Mouse (Mus musculus) R1 (cell line): ENCODE measurements around the gene Gm20390.
A peak's percentile ranks its signal among the peaks of the same experiment; 100 is the strongest.
"Not testable (repeated sequence)": the region's sequence is repeated elsewhere in the genome, so short reads cannot be mapped to it uniquely, and the experiment has no call there.

ENCODE experiments used
- DNase-seq: peaks from one replicate; pipeline ENCODE4 v3.0.0-alpha.2; 2018; ENCODE audit warnings: low read depth, low spot score

Gm20390 gene

DNA sequence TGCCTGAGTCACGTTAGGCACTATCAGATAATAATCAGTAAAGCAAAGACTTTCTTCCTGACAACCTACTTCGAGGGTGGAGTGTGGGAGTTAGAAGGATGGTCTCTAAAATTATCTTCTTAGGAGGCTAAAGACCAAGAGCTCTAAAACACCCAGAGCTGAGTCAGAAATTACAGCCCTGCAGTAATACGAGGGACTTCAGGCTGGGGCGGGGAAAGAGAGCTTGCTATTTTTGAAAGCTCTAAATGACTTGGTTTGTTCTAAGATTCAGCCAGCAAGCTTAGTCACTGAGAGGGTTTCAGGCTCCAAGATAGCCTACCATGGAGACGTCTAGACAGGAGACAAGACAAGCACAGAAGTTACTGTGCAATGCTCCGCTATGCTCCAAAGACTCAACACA, 2.7 kb downstream of the Gm20390 start:
- no peak for DNase-seq

DNA sequence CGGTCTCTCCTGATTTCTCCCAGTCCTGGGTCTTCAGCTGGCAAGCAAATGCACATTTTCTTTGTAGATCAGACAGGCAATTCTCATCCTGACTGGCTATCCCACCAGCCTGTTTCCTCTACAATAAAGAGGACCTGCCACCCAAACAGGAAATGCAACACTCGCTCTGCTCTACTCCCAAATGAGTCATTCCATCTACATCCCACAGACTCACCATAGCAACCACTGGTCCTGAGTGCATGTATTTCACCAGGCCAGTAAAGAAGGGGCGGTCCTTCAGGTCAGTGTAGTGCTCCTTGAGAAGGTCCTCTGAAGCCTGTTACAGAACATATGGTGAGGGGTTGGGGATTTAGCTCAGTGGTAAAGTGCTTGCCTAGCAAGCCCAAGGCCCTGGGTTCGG, 5.1 kb downstream of the Gm20390 start:
- no peak for DNase-seq

DNA sequence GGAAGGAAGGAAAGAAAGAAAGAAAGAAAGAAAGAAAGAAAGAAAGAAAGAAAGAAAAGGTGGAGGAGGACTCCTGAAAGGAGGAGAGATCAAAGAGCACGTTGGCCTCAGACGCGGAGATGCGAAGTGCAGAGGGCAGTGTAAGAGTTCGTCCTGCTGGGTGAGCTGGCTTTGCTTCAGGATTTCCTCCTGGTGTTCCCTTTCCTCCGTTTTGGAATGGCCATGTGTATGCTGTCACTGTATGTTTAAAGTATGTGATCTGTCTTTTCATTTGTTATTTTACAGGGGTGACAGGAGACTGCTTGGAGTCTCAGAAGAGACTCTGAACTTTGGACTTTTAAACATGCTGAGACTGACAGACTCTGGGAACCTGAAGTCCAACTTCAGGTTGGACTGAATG, 6.6 kb downstream of the Gm20390 start:
- no peak for DNase-seq

DNA sequence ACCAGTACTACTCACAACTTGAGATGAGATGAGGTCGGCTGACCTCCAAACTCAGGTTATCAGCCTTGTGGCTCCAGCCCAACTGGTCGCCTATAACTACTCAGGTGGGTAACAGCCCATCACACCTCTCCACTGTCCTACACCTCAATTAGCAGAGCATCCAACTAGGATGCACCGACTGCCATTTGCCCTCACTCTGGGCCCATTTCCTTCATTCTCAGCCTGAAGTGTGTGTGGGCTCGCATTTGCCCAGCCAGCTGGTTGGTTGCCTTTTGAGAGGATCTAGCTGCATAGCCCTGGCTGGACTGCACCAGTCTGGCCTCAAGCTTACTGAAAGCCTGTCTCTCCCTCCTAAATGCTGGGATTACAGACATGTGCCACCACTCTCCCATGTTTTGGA, 10.3 kb downstream of the Gm20390 start:
- no peak for DNase-seq

DNA sequence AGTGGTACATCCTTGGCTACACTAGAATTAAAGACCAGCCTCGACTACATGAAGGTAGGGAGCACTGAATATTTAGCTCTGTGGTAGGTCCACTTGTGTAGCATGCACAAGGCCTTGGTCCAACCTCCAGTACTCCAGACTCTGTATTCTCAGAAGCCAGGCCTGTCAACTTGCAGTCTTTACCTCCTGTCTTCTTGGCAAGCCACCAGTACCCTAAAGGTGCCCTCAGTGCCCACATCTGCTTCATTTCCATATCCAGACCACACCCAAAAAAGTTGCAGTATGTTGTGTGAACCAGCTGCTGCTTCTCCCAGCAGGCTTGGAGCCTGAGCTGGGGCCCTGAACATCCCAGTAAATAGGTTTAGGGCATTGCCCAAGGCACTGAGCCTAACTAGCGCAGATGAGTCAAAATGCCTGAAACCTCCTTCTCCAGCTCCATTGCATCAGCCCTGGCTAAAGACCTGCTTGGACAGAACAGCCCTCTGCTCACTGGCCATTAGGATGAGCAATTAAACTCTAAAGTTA, 11.0 kb downstream of the Gm20390 start:
- DNase-seq = no peak

DNA sequence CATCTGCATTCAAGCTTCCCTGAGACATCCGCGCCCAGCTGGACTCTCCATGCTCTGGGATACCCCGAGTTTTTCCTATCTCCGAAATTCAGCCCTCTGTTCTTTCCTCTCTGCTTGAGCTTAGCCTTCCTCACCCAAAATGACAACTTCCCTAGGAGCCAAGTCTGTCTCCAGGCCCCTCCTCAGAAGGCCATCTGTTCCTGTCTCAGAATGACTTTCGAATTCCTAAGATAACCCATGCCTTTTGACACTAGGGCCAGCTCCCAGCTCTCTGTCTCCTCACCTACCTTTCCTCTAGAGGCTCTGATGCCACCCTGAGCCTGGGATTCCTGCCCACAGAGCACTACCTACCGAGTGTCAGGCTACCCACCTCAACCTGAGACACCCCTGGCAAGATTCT, 11.9 kb downstream of the Gm20390 start, which contains the start of gene Nme2:
Nme2 (minus strand) TSS at position 101 of the 400 bp plus-strand sequence.
- DNase-seq = no peak

DNA sequence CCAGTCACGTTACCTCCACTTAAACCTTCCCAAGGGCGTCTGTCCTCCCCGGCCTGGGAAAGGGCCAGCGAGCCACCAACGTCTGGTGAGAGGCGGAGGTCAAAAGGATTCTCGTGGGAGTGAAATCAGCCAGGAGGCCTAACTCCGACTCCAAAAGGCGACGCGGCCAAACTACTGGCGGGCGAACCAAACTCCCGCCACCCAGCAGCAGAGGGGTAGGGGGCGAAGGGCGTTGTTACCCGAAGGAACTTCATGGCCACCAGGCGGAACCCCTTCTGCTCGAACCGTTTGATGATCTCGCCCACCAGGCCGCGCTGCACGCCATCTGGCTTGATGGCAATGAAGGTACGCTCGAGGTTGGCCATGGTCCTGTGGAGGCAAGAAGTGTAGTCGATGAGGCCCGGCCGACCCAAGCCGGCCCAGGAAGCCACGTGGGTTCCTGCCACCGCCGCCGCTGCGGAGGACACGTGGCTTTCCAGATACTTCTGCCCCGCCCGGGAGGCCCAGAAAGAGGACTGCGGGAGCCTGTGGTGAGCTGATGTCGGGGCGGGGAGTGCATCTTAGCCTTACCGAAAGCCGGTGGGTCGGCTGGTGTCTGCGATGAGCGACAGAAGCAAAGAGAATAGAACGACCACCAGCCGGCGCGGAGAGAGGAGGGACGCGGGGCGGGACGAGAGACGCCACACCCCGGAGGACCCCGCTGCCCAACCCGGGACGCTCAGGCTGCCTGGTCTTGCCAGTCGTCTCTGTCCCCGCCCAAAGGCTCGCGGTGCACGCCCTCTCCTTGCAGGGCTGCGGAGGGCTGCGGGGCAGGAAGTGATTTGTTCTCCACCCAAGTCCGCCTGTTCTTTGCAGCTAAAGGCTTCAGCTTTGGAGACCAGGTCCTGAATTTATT, 12.6 kb downstream of the Gm20390 start:
- DNase-seq = peak; percentile 96

DNA sequence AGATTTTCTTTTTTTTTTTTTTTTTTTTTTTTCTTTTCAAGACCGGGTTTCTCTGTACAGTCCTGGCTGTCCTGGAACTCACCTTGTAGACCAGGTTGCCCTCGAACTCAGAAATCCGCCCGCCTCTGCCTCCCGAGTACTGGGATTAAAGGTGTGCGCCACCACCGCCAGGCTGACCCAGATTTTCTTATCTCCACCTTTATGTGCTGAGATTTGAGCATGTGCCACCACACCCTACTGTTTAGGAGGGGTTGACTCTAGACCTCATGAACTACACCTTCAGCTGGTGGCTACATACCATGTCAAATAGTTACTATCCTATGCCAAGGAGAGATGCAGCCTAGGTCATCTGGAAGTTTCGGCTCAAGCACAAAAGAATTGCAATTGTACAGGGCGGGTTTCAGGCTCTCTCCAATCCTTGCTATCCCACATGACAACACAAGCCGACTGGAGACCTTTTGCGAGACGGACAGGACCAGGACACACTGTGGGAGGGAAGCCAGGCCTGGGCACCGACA, 13.3 kb downstream of the Gm20390 start:
- peak; percentile 50 for DNase-seq

DNA sequence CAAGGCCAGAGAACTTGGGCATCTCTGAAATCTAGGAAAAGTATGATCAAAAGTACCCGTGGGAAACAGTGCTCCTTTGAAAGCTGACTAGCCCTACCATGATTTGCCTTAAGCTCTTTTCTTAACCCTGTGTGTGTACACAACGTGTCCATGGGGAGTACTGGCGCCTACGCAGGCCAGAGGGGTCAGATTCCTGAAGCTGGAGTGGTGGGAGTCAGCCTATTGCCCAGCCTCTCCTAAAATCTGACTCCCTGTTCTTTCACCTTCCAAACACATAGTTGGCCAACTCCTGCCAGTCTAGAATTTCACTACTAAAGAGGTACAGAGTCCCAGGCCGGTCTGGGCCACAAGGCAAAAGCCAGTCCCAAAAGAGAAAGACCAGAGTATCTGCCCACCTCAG, 15.7 kb downstream of the Gm20390 start:
- no peak for DNase-seq

DNA sequence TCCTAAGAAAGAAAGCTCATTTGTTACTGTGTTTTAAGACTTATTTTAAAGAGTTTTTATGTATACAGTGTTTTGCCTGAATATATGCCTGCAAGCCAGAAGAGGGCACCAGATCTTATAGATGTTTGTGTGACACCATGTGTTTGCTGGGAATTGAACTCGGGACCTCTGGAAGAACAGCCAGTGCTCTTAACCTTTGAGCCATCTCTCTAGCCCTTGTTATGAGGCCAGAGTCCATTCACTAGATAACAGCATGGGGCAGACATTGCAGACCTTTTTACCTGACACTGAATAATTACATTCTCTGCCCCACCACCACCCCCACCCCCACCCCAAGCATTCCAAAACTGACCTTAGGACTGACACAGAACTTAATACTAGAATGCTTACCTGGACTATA, 18.0 kb downstream of the Gm20390 start:
- no peak for DNase-seq

DNA sequence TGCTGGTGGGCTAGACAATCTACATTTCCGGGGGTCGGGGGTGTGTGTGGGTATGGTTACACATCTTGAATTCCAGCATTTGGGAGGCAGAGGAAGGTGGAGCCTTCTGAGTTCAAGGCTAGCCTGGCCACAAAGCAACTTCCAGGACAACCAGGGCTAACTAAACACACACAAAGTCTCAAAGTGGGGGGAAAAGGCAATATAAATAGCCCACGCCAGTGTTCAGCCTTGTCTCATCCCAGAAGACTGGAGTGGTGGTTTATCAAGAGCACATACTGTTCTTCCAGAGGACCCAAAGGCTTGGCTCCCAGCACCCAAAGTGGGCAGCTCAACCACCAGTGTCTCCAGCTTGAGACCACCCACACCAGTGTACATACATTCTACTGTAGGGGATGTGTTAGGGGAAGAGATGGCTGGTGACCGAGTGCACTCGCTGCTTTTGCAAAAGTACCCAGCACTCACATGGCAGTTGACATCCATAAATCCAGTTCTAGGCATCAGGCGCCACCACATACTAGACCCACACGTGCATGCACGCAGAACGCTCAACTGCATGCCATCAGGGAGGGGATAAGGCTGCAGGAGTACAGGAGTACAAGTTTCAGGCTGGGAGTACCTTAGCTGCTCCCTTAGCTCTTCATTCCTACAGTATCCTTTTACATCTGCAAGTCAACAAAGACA, 19.1 kb downstream of the Gm20390 start:
- DNase-seq = no peak

DNA sequence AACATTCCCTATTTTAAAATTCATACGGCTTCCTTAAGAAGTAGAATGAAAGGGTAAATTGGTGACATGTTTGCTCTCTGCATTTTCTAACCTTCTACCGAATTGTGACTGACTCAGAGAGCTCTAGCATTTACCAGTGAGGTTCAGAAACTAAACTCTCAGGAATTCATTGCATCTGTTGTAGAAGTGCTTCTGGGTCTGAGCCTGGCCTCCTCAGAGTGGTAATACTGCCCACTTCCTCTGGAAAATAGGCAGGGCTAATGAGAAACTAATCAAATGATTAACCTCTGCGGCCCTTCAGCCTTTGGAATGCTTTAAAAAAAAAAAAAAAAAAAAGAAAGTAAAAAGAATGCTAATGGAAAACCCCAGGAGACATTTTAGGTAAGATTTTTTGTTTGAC, 23.1 kb downstream of the Gm20390 start:
- no peak for DNase-seq

DNA sequence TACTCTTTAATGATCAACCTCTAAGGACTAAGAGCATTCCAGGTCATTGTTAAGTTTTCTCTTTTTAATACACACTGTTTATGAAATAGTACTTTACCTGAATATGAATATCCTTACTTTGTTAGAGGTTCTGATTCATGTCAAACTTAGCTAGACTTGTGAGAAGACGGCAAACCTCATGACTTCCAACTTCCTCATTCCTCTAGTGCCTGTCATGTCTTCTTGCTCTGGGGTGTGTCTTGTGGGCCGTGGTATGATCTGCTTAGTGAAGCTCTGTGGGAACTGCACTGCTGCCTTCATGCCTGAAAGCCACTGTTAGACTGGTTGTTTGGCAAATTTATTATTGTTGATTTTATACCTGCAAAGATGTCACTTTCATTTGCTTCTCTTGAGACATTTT, 27.2 kb downstream of the Gm20390 start:
- no peak for DNase-seq

DNA sequence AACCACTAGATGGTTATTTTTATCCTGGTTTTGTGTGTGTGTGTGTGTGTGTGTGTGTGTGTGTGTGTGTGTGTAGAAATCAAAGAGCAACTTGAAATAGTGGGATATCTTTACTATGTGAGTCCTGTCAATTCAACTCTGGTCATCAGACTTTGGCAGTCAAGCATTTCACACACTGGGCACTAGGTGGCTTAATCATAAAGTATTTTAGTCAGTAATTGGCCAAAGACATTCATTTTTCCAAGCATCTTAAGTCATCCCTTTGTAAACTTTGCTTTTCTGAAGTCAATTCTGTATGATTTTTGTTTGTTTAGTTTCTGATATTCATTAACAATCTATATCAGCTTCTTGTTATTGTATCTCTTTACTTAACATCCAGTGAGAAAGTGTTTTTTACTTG, 39.0 kb downstream of the Gm20390 start:
- no peak for DNase-seq

DNA sequence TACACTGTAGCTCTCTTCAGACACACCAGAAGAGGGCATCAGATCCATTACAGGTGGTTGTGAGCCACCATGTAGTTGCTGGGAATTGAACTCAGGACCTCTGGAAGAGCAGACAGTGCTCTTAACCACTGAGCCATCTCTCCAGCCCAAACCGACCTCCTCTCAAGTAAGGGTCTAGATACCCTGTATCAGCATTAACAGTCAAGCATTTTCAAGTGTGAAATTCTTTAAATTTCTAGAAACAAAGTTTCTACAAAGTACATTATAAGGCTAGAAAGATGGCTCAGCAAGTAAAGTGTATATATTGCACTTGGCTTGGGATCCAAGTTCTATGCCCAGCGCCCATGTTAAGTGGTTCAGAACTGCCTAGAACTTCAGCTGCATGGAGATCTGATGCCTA, 53.1 kb downstream of the Gm20390 start:
- not testable (repeated sequence) for DNase-seq

DNA sequence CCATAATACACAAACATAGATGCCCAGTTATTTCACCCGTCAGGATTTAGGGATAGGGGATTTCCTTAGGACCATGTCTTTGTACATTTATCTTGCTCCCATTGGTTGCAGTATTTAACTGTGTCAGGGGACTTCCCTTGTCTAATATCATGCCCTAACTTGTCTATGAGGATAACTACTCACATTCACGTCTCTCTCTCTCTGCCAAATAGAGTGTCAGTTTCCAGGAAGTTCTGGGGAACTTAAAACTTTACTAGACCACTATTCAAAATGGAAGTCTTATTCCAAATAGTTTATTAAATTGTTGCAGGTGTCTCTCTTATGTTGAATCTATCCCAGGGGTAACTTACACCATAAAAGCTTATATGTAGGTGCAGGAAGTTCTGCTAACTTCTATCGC, 56.5 kb downstream of the Gm20390 start:
- no peak for DNase-seq

DNA sequence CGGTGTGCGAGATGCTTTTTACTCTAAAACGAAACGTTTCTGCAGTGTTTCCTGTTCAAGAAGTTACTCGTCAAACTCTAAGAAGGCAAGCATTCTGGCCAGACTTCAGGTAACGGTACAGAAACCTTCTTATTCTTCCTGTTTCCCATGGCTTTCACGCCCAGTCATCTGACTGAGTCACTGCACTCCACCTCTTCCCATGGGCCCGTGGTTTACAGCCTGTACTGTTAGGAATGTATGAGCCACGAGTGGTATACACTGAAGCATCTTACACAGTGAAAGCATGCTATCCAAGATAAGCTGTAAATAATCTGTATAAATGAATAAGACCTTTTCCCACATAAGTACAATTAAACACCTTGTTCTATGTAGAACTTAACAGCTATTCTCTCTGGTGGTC, 59.3 kb downstream of the Gm20390 start:
- no peak for DNase-seq

DNA sequence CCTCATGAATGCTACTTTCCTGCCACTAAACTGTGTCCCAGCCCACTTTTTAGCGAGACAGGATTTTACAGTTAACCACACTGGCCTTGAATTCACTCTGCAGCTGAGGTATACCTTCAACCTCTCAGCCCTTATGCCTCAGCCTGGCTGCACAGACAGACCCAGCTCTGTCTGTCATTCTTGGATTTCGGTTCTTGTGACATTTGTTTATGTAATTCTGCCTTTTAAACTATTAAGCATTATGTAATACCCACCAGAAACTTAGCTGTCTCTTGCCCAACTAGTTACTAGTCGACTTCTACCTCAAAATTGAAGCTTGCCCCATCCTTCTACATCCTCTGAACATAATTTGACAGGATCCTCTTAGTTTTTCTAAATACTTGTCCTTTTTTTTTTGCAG, 60.3 kb downstream of the Gm20390 start:
- DNase-seq = no peak

DNA sequence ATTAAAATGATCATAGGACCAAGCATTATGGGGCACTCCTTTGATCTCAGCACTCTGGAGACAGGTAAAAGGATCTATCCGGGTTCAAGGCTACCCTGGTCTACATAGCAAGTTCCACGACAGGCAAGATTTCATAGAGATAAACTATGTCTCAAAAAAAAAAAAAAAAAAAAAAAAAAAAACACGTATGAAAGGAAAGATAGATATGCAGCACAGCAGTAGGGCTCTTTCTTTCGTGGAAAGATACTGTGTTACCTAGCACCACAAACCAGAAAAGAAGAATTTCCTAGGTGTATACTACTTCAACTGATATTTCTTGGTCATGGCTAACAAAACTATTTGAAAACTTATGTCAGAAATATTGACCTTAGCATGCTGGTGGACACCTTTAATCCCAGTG, 61.3 kb downstream of the Gm20390 start:
- no peak for DNase-seq
